Mouse (Mus musculus) MEL (cell line): ENCODE measurements at regions not wholly inside any gene's neighbourhood (a gene's known extent, or its start where the extent isn't known, plus 50 kb on each side); places are given as distances from the start of the nearest gene placed in this dataset.

Source experiments
- DNase-seq: peaks from one replicate; pipeline ENCODE4 v3.0.0; 2011; ENCODE audit warnings: low read depth, low spot score
- H3K27ac ChIP-seq: 2 replicates; pipeline ENCODE4 v1.5.1; 2012; ENCODE audit warnings: low read depth, mild to moderate bottlenecking, control low read depth, low read length, moderate library complexity; ENCODE audit not compliant: control insufficient read depth
- H3K27me3 ChIP-seq, 2 experiments: fragments of 150-350 bp in 1 of 2; sonication (generic) in 1 of 2; 2 replicates each; pipeline ENCODE4 v1.6.1; 2012; ENCODE audit warnings: low read length in 2 of 2, mild to moderate bottlenecking in 2 of 2, improper control_type of control experiment in 1 of 2, moderate library complexity in 1 of 2; ENCODE audit not compliant: insufficient read depth in 2 of 2, control insufficient read depth in 1 of 2
- H3K36me3 ChIP-seq, 2 experiments: 2 replicates each; pipeline ENCODE4 v1.6.1; 2012 to 2014; ENCODE audit warnings: low read length in 2 of 2, improper control_type of control experiment in 1 of 2, inconsistent platforms in 1 of 2, mild to moderate bottlenecking in 1 of 2; ENCODE audit not compliant: insufficient read depth in 2 of 2, control insufficient read depth in 1 of 2
- H3K4me1 ChIP-seq, 2 experiments: fragments of 150-350 bp in 1 of 2; sonication (generic) in 1 of 2; 2 replicates each; pipeline ENCODE4 v1.6.1; 2012; ENCODE audit warnings: low read length in 2 of 2, improper control_type of control experiment in 1 of 2, mild to moderate bottlenecking in 1 of 2; ENCODE audit not compliant: insufficient read depth in 2 of 2, control insufficient read depth in 1 of 2
- H3K4me3 ChIP-seq, 2 experiments: fragments of 150-350 bp in 1 of 2; sonication (generic) in 1 of 2; 2 replicates each; pipeline ENCODE4 v1.5.1; 2012; ENCODE audit warnings: low read depth in 2 of 2, low read length in 2 of 2, mild to moderate bottlenecking in 2 of 2, moderate library complexity in 2 of 2, control low read depth in 1 of 2, improper control_type of control experiment in 1 of 2; ENCODE audit not compliant: control insufficient read depth in 1 of 2, insufficient read depth in 1 of 2
- H3K79me2 ChIP-seq: 2 replicates; pipeline ENCODE4 v1.6.1; 2012; ENCODE audit warnings: mild to moderate bottlenecking, low read length, moderate library complexity; ENCODE audit not compliant: control insufficient read depth, poor library complexity, insufficient read depth
- H3K9ac ChIP-seq: 2 replicates; pipeline ENCODE4 v1.6.1; 2012; ENCODE audit warnings: low read depth, mild to moderate bottlenecking, control low read depth, low read length, moderate library complexity; ENCODE audit not compliant: control insufficient read depth, poor library complexity, severe bottlenecking
- H3K9me3 ChIP-seq: fragments of 150-350 bp; sonication (generic); replicated peaks from 2 replicates; pipeline ENCODE4 v1.6.1; 2012; ENCODE audit warnings: mild to moderate bottlenecking, low read length, improper control_type of control experiment, moderate library complexity; ENCODE audit not compliant: insufficient read depth
- BHLHE40 ChIP-seq: IDR thresholded peaks from 2 replicates; pipeline ENCODE4 v1.6.1; 2012; ENCODE audit warnings: low read depth, mild to moderate bottlenecking, inconsistent platforms, low read length, improper control_type of control experiment, borderline replicate concordance
- CTCF ChIP-seq, 3 experiments: IDR thresholded peaks in 2 of 3; conservative IDR thresholded peaks in 1 of 3; 2 replicates each; pipeline ENCODE4 v1.5.1; 2011 to 2012; ENCODE audit warnings: low read length in 3 of 3, low read depth in 2 of 3, mild to moderate bottlenecking in 2 of 3, improper control_type of control experiment in 1 of 3, inconsistent platforms in 1 of 3, mixed read lengths in 1 of 3, moderate library complexity in 1 of 3; ENCODE audit not compliant: control insufficient read depth in 1 of 3, insufficient read depth in 1 of 3, poor library complexity in 1 of 3, severe bottlenecking in 1 of 3
- EP300 ChIP-seq, 2 experiments: IDR thresholded peaks; 2 replicates each; pipeline ENCODE4 v1.6.1; 2011; ENCODE audit warnings: improper control_type of control experiment in 2 of 2, low read length in 2 of 2, low read depth in 1 of 2, mild to moderate bottlenecking in 1 of 2
- HCFC1 ChIP-seq: IDR thresholded peaks from 2 replicates; pipeline ENCODE4 v1.6.1; 2012; ENCODE audit warnings: low read depth, mild to moderate bottlenecking, inconsistent platforms, low read length, improper control_type of control experiment, moderate library complexity
- JUND ChIP-seq: IDR thresholded peaks from 2 replicates; pipeline ENCODE4 v1.6.1; 2011; ENCODE audit warnings: low read depth, mild to moderate bottlenecking, improper control_type of control experiment, low read length
- KAT2A ChIP-seq: conservative IDR thresholded peaks from 2 replicates; pipeline ENCODE4 v1.6.1; 2012; ENCODE audit warnings: low read depth, low read length, improper control_type of control experiment, inconsistent platforms
- MYB ChIP-seq: IDR thresholded peaks from 2 replicates; pipeline ENCODE4 v1.6.1; 2011; ENCODE audit warnings: mild to moderate bottlenecking, low read depth, low read length, improper control_type of control experiment
- NELFE ChIP-seq: IDR thresholded peaks from 2 replicates; pipeline ENCODE4 v1.6.1; 2011; ENCODE audit warnings: low read depth, low read length, improper control_type of control experiment
- NRF1 ChIP-seq: IDR thresholded peaks from 2 replicates; pipeline ENCODE4 v1.6.1; 2014; ENCODE audit warnings: low read depth, mild to moderate bottlenecking, inconsistent platforms, low read length, improper control_type of control experiment, moderate library complexity; ENCODE audit not compliant: poor library complexity, insufficient read depth, severe bottlenecking
- RCOR1 ChIP-seq: IDR thresholded peaks from 2 replicates; pipeline ENCODE4 v1.6.1; 2012; ENCODE audit warnings: low read depth, mild to moderate bottlenecking, inconsistent platforms, low read length, improper control_type of control experiment
- UBTF ChIP-seq: IDR thresholded peaks from 2 replicates; pipeline ENCODE4 v1.6.1; 2012; ENCODE audit warnings: low read depth, mild to moderate bottlenecking, inconsistent platforms, low read length, improper control_type of control experiment, moderate library complexity, borderline replicate concordance; ENCODE audit not compliant: insufficient read depth
- USF2 ChIP-seq, 2 experiments: IDR thresholded peaks; 2 replicates each; pipeline ENCODE4 v1.6.1; 2011 to 2012; ENCODE audit warnings: improper control_type of control experiment in 2 of 2, low read length in 2 of 2, borderline replicate concordance in 1 of 2, inconsistent platforms in 1 of 2, low read depth in 1 of 2, mild to moderate bottlenecking in 1 of 2; ENCODE audit not compliant: insufficient read depth in 1 of 2
- ZC3H11A ChIP-seq: IDR thresholded peaks from 2 replicates; pipeline ENCODE4 v1.6.1; 2012; ENCODE audit warnings: low read depth, mild to moderate bottlenecking, inconsistent platforms, low read length, improper control_type of control experiment
- ZKSCAN1 ChIP-seq: IDR thresholded peaks from 2 replicates; pipeline ENCODE4 v1.6.1; 2012; ENCODE audit warnings: low read depth, mild to moderate bottlenecking, inconsistent platforms, low read length, improper control_type of control experiment, moderate library complexity
- ZMIZ1 ChIP-seq: IDR thresholded peaks from 2 replicates; pipeline ENCODE4 v1.6.1; 2012; ENCODE audit warnings: low read depth, mild to moderate bottlenecking, inconsistent platforms, low read length, improper control_type of control experiment, moderate library complexity

GRCm38 (mm10) chr4:7363508-7363907 is 875.3 kb downstream of the Car8 start:
- H3K27me3 ChIP-seq: no peaks in the 10 kb centered on the region
- no peak overlapping the region for H3K27ac ChIP-seq
- TF ChIP-seq KAT2A (no peak), CTCF (IDR thresholded peaks at IDR 0.05 in 2 of 3, conservative IDR thresholded peaks at IDR 0.05 in 1 of 3; ENCODE audit: control insufficient read depth in 1 of 3, insufficient read depth in 1 of 3, low read depth in 2 of 3, low read length in 3 of 3, poor library complexity in 1 of 3, severe bottlenecking in 1 of 3) (no peak), BHLHE40 (no peak)
- no peaks in the 10 kb centered on the region for H3K36me3 ChIP-seq
- H3K4me1 ChIP-seq: no peaks in the 10 kb centered on the region
- DNase-seq: no peak
- H3K4me3 ChIP-seq: no peak overlapping the region
- H3K9me3 ChIP-seq: no peaks in the 10 kb centered on the region
- no peaks in the 10 kb centered on the region for H3K79me2 ChIP-seq
- no peak overlapping the region for H3K9ac ChIP-seq

GRCm38 (mm10) chr4:7356202-7356601 is 882.6 kb downstream of the Car8 start:
- no peaks in the 10 kb centered on the region for H3K36me3 ChIP-seq
- H3K4me3 ChIP-seq: no peak overlapping the region
- H3K27ac ChIP-seq: no peak overlapping the region
- H3K4me1 ChIP-seq: no peaks in the 10 kb centered on the region
- no peaks in the 10 kb centered on the region for H3K9me3 ChIP-seq
- no peaks in the 10 kb centered on the region for H3K79me2 ChIP-seq
- DNase-seq: no peak
- H3K27me3 ChIP-seq: no peaks in the 10 kb centered on the region
- H3K9ac ChIP-seq: no peak overlapping the region
- TF ChIP-seq NELFE (no peak), JUND (no peak), UBTF (no peak), EP300 (IDR thresholded peaks at IDR 0.05; ENCODE audit: low read depth in 1 of 2, low read length in 2 of 2) (no peak), RCOR1 (no peak), BHLHE40 (no peak), HCFC1 (no peak), USF2 (IDR thresholded peaks at IDR 0.05; ENCODE audit: borderline replicate concordance in 1 of 2, insufficient read depth in 1 of 2, low read depth in 1 of 2, low read length in 2 of 2) (no peak), ZC3H11A (no peak), ZKSCAN1 (no peak), MYB (no peak), ZMIZ1 (no peak)

GRCm38 (mm10) chr4:7347317-7347716 is 891.5 kb downstream of the Car8 start:
- Histone ChIP-seq H3K4me1 (no peaks in the 10 kb centered on the region), H3K9ac (no peak overlapping the region), H3K79me2 (no peaks in the 10 kb centered on the region), H3K4me3 (no peak overlapping the region), H3K27me3 (no peaks in the 10 kb centered on the region)
- DNase-seq: no peak
- TF ChIP-seq NRF1: no peak
- no peak for TF ChIP-seq JUND
- TF ChIP-seq, all 39 proteins: peak for 0
- Histone ChIP-seq H3K36me3 (no peaks in the 10 kb centered on the region), H3K27ac (no peak overlapping the region), H3K9me3 (no peaks in the 10 kb centered on the region)
